Mouse (Mus musculus): ENCODE results near the gene Trim52. TPM values are rescaled to one million over a fixed set of nuclear protein-coding genes. Genes with fewer than 3 reads are reported as not detected.
"Not testable (repeated sequence)": the region's sequence is repeated elsewhere in the genome, so short reads cannot be mapped to it uniquely, and the experiment has no call there.

The Trim52 gene
- not detected for total RNA-seq (2021)
- long read RNA-seq, experiment 1 = 0 reads
- long read RNA-seq, experiment 2 = 0 reads

GRCm38 (mm10) chr14:106105980-106106379 lies at the start of gene Trim52:
Gene Trim52, plus strand, starts transcription at chr14:106106198.
- DNase-seq = no peak

GRCm38 (mm10) chr14:106072608-106073007 lies 33.4 kb upstream of the Trim52 start:
- DNase-seq = no peak

GRCm38 (mm10) chr14:106075181-106076064 lies 30.6 kb upstream of the Trim52 start:
- peak; percentile 69 for DNase-seq

DNA sequence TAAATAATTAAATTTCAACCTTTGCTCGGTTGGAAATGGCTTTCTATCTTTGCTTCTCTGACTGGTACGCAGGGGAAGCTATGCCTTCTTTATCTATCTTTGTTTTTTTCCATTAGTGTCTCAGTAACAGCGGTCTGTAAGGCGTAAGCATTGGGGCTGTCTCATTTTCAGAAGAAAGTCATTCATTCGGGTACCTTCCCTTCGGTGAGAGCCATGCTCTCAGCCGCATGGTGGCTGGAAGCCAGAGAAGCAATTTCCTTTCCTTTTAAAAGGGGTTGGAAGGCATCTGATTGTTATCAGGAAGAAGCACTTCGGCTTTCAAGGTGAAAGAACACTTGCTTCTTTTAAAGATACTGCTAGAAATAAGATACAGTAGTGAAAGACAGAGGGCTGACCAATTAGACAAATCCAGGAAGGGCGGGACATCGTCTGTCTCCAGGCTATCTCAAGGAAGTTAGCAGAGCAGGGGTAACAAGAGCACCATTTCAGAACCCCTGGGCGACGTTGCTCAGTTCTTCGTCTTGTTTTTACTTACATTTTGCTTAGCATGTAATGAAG lies 17.4 kb upstream of the Trim52 start:
- no peak for DNase-seq

GRCm38 (mm10) chr14:106096816-106097215 lies 9.2 kb upstream of the Trim52 start:
- DNase-seq = no peak

GRCm38 (mm10) chr14:106100858-106101257 lies 5.1 kb upstream of the Trim52 start:
- no peak for DNase-seq

DNA sequence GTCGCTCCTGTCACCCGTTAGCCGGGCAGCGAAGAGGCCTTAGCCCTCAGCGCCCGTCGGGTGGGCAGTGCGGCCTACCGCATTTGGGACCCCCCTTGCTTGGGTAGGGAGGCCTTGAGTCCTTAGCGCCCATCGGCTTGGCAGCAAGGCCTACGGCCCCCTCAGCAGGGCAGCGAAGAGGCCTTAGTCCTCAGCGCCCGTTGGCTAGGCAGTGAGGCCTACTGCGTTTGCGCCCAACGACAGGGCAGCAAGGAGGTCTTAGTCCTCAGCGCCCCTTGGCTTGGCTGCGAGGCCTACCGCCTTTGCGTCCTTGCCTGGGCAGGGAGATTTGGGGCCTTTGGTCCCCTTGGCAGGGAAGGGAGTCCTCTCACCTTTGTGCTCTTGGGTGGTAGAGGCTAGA lies 427 bp downstream of the Trim52 start:
- DNase-seq = no peak

- no peak for DNase-seq
These were observed 13.4 kb downstream of the Trim52 start for GRCm38 (mm10) chr14:106119371-106119770.

DNA sequence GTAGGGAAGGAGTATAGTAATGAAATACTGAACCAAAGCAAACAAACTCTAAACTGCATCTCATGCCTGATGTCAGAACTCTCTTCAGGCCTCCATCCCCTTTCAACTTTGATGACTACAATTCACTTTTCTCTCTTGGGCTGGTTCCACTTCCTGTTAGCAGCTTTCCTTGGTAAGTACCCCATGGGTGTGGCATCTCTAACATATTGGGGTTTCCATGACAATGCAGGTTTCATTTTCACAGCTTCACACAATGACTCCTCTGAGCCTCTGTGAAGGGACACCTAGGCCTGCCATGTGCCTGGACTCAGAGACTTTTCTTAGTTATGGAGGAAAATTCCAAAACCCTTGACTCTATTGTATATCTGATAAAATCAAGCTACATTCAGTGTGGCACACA lies 30.3 kb downstream of the Trim52 start:
- DNase-seq = no peak

DNA sequence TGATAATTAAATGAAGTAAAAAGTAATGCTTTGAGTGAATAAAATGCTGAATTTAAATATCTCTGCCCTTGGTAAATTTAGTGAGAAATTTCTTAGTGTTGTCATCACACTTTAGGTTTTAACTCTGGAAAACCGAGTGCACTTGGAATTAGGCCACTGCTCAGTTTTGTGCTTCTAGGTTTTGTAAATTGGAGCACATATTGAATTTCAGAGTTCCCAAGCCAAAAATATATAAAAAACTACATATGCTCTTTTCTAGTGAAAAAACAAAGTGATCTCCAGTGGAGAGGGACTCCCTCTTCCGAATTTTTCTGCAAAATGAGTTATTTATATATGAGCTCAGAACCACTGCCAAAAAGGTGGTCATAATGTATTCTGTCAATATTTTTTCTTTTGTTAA lies 45.2 kb downstream of the Trim52 start:
- DNase-seq = no peak

DNA sequence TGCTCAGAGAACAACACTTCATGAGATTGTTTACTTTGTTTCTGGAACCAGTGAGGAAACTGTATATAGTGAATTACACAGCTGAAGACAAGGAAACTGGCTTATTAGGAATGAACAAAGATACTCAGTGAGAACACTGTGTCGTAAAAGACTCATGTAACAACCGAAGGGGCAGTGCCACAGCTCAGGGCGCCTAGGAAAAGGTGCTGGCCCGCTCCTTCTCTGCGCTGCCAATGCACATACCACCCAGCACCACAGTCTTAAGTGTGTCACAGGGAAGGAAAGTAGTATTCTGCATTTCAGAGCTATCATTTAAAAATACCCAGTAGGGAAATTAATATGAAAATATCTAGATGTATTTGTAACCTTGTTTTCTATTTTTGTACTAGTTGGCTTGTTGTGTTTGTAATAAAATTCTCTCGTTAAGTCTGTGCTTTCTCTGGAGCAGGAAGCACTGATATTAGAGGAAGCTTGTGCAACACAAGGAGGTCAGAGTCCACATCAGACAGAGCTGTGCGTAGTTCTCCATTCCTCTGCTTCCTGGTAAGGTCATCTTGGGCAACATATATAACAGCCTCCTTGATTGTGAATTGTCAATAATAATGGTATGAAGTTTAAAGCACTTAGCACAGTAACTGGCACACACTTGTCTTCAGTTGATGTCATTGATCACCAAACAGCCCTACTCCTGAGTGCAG lies 49.0 kb downstream of the Trim52 start:
- no peak for DNase-seq

DNA sequence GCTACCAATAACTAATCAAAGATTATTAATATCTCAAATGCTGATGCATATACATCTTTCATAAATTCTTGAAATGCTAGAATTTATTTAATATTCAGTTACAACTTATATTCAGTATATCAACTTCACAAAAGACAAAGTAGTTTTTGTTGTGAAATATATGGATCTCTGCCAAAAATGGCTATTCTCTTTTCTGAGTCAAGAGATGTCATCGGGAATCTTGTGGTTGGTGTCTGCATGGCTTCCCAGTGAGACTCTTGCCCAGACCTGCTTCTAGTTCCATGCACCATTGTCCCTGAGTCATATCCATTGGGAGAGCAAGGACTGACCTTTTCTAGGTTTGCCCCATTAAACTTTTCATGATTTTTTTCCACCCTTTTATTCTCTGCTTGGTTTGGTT lies 50.5 kb downstream of the Trim52 start:
- no peak for DNase-seq

DNA sequence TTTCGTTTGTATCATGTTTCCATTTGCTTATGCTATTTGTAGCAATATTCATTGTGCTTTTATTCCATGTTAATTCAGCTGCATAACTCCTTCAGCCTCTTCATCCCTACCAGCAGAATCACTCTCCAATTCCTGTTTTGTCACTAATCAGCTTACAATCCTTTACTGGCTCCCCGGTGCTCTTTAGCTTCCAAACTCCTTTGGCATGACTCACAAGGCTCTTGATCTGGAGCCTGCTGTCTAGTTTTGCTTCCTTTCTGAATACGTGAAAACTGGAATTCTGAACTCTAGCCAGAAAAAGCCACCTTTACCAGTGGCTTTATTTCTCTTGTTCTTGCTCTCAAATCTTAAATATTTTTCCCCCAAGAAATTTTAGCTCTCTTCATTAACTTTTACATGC lies 56.3 kb downstream of the Trim52 start:
- no peak for DNase-seq

DNA sequence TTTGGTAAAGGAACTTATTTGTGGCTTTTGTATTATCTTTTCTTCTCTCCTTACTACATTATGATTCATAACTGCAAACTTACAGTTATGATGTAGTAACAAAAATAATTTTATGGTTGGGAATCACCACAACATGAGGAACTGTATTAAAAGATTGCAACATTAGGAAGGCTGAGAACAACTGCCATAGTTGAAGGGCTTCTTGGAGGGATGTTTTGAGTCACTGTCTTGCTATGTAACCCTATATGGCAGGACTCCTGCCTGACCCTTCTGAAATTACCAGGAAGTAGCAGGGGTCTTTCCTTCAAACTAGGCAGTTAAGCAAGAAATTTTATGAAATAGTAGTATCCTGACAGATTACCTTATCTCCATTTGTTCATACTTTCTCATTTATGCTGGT lies 57.2 kb downstream of the Trim52 start:
- DNase-seq = no peak

GRCm38 (mm10) chr14:106163933-106164332 lies 57.9 kb downstream of the Trim52 start:
- DNase-seq = not testable (repeated sequence)

DNA sequence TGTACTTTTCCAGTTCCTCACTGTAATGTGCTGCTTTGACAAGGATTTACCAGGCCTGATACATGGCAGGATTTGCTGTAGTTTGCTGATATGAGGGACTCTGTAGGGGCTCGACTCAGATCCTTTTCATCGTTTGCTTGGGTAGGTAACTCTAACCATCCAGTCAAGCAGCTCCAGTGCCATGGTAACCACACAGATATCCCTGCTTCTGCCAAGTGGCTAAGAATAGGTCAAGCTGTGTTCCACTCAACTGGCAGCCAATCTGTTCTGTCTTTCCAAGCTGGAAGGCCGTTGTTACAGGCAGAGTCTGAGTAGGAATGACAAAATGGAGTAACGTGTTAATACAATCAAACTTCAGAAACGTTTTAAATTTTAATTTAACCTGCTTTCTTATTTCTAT lies 70.9 kb downstream of the Trim52 start:
- peak; percentile 50 for DNase-seq

- DNase-seq = no peak
These were observed 72.2 kb downstream of the Trim52 start for GRCm38 (mm10) chr14:106178245-106178644.

DNA sequence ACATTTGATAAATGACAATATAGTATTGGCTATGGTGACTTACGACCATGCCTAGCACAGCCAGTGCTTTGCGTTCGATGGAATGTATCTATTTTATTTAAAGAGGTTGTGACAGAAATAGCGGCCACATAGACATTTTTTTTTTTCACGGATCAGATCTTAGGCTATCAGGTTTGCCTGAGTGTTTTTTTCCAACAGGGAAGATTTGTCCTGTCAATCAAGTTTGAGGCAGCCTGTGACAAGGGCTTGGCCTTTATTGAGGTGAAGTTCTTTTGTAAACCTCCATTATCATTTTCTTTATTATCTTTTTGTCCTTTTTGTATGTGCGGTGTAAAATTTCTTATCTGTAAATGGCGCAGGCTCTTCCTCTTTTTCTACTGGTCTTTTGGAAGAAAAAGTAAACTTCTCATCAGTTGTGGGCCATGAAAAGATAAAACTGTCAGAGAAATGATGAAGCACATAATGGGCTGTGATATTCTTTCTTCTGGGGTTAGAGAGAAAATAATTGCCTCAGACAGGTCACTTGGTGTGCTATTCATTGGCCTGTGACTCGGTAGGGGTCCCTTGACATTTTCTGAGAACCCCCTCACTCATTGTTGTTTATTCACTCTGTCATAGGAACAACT lies 73.2 kb downstream of the Trim52 start:
- DNase-seq = no peak

GRCm38 (mm10) chr14:106179728-106180125 lies 73.7 kb downstream of the Trim52 start:
- no peak for DNase-seq

DNA sequence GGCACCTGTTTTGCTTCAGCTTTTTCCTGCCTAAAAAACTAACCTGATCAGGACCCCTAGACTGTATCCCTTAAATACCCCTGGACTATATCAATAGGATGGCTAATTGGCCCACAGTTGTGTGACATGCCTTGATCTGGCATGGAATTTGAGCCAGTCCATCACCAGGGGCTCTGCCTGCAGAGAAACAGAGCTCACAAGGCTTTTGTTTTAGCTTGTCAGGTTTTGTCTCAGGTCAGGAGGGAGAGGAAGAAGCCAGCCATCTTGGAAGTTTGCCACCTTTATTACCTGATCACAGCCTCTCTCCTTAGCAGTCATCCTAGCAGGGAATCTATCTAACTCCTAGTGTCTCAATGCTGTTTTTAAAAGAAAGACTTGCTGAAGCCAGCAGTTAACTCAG lies 74.6 kb downstream of the Trim52 start:
- no peak for DNase-seq

DNA sequence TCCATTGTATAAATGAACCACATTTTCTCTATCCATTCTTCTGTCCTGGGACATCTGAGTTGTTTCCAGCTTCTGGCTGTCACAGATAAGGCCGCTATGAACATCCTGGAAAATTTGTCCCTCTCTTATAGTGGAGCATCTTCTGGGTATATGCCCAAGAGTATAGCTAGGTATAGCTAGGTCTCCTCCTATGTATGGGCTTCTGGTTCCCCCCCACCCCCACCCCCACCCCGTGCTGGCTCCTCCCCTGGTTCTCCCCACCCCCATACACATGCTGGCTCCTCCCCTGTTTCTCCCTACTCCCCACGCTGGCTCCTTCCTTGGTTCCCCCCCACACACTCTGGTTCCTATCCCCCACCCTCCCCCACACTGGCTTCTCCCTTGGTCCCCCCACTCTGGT lies 78.0 kb downstream of the Trim52 start:
- no peak for DNase-seq
